Mouse (Mus musculus): Measurements from ENCODE around the gene Swt1.

GRCm38 (mm10) chr1:151377353-151377752 is 50.9 kb downstream of the Swt1 start:
- TF ChIP-seq CTCF (IDR thresholded peaks at IDR 0.05; ENCODE audit: low read depth, low read length) (no peak), GATA2 (IDR thresholded peaks at IDR 0.05; ENCODE audit: borderline replicate concordance, low read depth, low read length) (no peak), POLR2AphosphoS5 (IDR thresholded peaks at IDR 0.05; ENCODE audit: insufficient replicate concordance, low read depth, low read length) (no peak)

All from G1E (cell line).